Mouse (Mus musculus) ZHBTc4 (cell line): ENCODE data around the gene Gpr150.

ENCODE experiments used
- DNase-seq: peaks from one replicate; pipeline ENCODE4 v3.0.0-alpha.2; 2011; ENCODE audit warnings: low read depth, low spot score

The Gpr150 gene

GRCm38 (mm10) chr13:76014511-76014910 is 42.3 kb downstream of the Gpr150 start:
- no peak for DNase-seq
